Mouse (Mus musculus) liver, embryonic 12.5 days (tissue): ENCODE data around the gene Olfr610. TPM values are rescaled to one million over a fixed set of nuclear protein-coding genes. Genes with fewer than 3 reads are reported as not detected.
"Not testable (repeated sequence)": the region's sequence is repeated elsewhere in the genome, so short reads cannot be mapped to it uniquely, and the experiment has no call there.

Source experiments
- ATAC-seq: fragments of 200-750 bp; cut with Nextera tagmentation; 2 replicates; pipeline ENCODE4 v1.8.0; 2017; ENCODE audit warnings: moderate number of reproducible peaks, mild to moderate bottlenecking, moderate library complexity
- H3K27ac ChIP-seq: fragments of 300-500 bp; sonication (generic); 2 replicates; pipeline ENCODE4 v1.5.1; 2016; ENCODE audit warnings: mild to moderate bottlenecking
- H3K27me3 ChIP-seq: fragments of 300-500 bp; sonication (generic); replicated peaks from 2 replicates; pipeline ENCODE4 v1.6.1; 2016; ENCODE audit warnings: mild to moderate bottlenecking, moderate library complexity
- H3K36me3 ChIP-seq: fragments of 300-500 bp; sonication (generic); 2 replicates; pipeline ENCODE4 v1.6.1; 2016; ENCODE audit warnings: mild to moderate bottlenecking, moderate library complexity
- H3K4me1 ChIP-seq: fragments of 300-500 bp; sonication (generic); 2 replicates; pipeline ENCODE4 v1.6.1; 2016
- H3K4me2 ChIP-seq: fragments of 300-500 bp; sonication (generic); 2 replicates; pipeline ENCODE4 v1.6.1; 2016; ENCODE audit warnings: mild to moderate bottlenecking, moderate library complexity
- H3K4me3 ChIP-seq: fragments of 300-500 bp; sonication (generic); 2 replicates; pipeline ENCODE4 v1.5.1; 2016; ENCODE audit warnings: mild to moderate bottlenecking, moderate library complexity
- H3K9ac ChIP-seq: fragments of 300-500 bp; sonication (generic); 2 replicates; pipeline ENCODE4 v1.6.1; 2016; ENCODE audit warnings: mild to moderate bottlenecking, moderate library complexity
- H3K9me3 ChIP-seq: fragments of 300-500 bp; sonication (generic); replicated peaks from 2 replicates; pipeline ENCODE4 v1.6.1; 2016; ENCODE audit warnings: mild to moderate bottlenecking, moderate library complexity
- WGBS: fragments of 180-500 bp; shearing (Covaris S2); methylation state at CpG from one replicate; pipeline ENCODE4 v1.1.7; 2016; ENCODE audit not compliant: insufficient replicate concordance; 5-methylcytosine and 5-hydroxymethylcytosine counted together
- polyA plus RNA-seq: library from polyadenylated mRNA; unstranded; fragments of >200 nt; fragmentation: Nextera tagmentation; extraction: Ambion mirVana; gene quantifications from 2 replicates; pipeline ENCODE4 v1.2.1, GENCODE M21; 2016

The Olfr610 gene
- not detected in 2 replicates for polyA plus RNA-seq

GRCm38 (mm10) chr7:103512022-103512421, at the start of gene Olfr610:
Olfr610 (minus strand) TSS chr7:103512122.
- Histone ChIP-seq H3K4me2 (no peak within 1 kb of the TSS), H3K27ac (no peak within 1 kb of the TSS), H3K9ac (no peak within 1 kb of the TSS), H3K9me3 (no peaks in the 10 kb centered on the region), H3K36me3 (no peaks in the 10 kb centered on the region), H3K27me3 (no peaks in the 10 kb centered on the region), H3K4me3 (no peak within 1 kb of the TSS), H3K4me1 (no peaks in the 10 kb centered on the region)
- WGBS, result 54% methylated on average over 2 of the region's 2 CpGs
- ATAC-seq, result no peak

DNA sequence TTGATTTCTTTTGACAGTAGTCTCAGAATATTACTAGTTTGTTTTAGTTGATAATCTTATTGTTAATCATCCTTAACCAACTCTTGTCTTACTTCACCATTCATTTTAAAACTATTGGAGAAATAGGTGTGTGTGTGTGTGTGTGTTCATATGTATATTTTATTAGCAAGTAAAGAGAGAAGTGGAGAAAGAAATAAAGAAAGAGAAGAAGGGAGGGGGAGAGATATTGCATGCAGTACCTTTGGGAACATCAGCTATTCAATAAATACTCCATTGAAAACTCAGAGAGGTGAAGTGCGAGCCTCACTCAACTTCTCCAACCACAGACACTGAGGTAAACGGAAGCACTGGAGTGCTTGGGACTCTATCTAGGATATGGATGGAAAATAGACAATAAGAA, 43.9 kb upstream of the Olfr610 start, which contains the start of gene Olfr615:
Olfr615 (plus strand) TSS at position 301 of the 400 bp plus-strand sequence.
- Histone ChIP-seq H3K36me3 (no peaks in the 10 kb centered on the region), H3K27me3 (no peaks in the 10 kb centered on the region), H3K9ac (no peak within 1 kb of the TSS), H3K4me2 (no peak within 1 kb of the TSS), H3K9me3 (no peaks in the 10 kb centered on the region), H3K4me1 (no peaks in the 10 kb centered on the region), H3K4me3 (no peak within 1 kb of the TSS), H3K27ac (no peak within 1 kb of the TSS)
- no peak for ATAC-seq
- 41% methylated on average over 2 of the region's 2 CpGs for WGBS

GRCm38 (mm10) chr7:103547774-103548173, 35.9 kb upstream of the Olfr610 start, which contains the start of gene Olfr613:
Olfr613 (plus strand) TSS chr7:103548074.
- no peak for ATAC-seq
- Histone ChIP-seq H3K4me3 (no peak within 1 kb of the TSS), H3K27me3 (no peaks in the 10 kb centered on the region), H3K9ac (no peak within 1 kb of the TSS), H3K9me3 (no peaks in the 10 kb centered on the region), H3K4me1 (no peaks in the 10 kb centered on the region), H3K36me3 (no peaks in the 10 kb centered on the region), H3K27ac (no peak within 1 kb of the TSS), H3K4me2 (no peak within 1 kb of the TSS)
- 55% methylated on average over 2 of the region's 2 CpGs for WGBS

GRCm38 (mm10) chr7:103542617-103543016, 30.7 kb upstream of the Olfr610 start, which contains the start of gene Olfr612:
Olfr612 (minus strand) TSS chr7:103542717.
- not testable (repeated sequence) for H3K36me3 ChIP-seq, H3K4me3 ChIP-seq, H3K9me3 ChIP-seq, H3K4me1 ChIP-seq, H3K27ac ChIP-seq, H3K27me3 ChIP-seq, ATAC-seq, H3K9ac ChIP-seq, H3K4me2 ChIP-seq
- 58% methylated on average over 2 of the region's 2 CpGs for WGBS

GRCm38 (mm10) chr7:103520746-103521145, 8.8 kb upstream of the Olfr610 start, which contains the start of gene Olfr611:
Olfr611 (minus strand) TSS chr7:103520846.
- not testable (repeated sequence) for H3K27ac ChIP-seq, H3K4me2 ChIP-seq, H3K9me3 ChIP-seq, H3K9ac ChIP-seq, H3K4me3 ChIP-seq, ATAC-seq, H3K27me3 ChIP-seq, H3K4me1 ChIP-seq, H3K36me3 ChIP-seq
- WGBS, result 37% methylated on average over 1 of the region's 1 CpGs

DNA sequence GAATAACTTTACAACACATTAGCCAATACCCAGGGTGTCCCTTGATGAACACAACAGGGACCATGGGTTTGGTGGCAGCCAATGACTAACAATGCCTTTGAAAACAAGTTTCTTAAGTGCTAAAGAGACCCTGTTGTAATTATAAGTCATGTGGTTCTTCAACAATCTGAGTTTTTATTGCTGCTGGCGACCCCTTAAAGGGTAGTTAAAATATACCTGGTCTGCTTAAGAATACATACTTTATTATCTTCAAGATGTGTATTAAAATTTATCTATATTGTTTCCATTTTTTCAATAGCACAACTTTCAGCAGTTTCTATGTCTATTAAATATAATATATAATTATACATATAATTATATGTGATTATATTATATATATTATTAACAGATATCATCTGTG, 14.0 kb downstream of the Olfr610 start, which contains the start of gene Olfr609:
Olfr609 (minus strand) TSS at position 101 of the 400 bp plus-strand sequence.
- ATAC-seq, result no peak
- Histone ChIP-seq H3K27me3 (no peaks in the 10 kb centered on the region), H3K4me2 (no peak within 1 kb of the TSS), H3K27ac (no peak within 1 kb of the TSS), H3K9ac (no peak within 1 kb of the TSS), H3K36me3 (no peaks in the 10 kb centered on the region), H3K4me3 (no peak within 1 kb of the TSS), H3K9me3 (no peaks in the 10 kb centered on the region), H3K4me1 (no peaks in the 10 kb centered on the region)
- 56% methylated on average over 1 of the region's 1 CpGs for WGBS

- 77% methylated on average over 9 of the region's 9 CpGs for WGBS
- not testable (repeated sequence) for H3K4me3 ChIP-seq, H3K9ac ChIP-seq, H3K27ac ChIP-seq, ATAC-seq, H3K9me3 ChIP-seq, H3K36me3 ChIP-seq, H3K27me3 ChIP-seq, H3K4me1 ChIP-seq, H3K4me2 ChIP-seq
Measured at GRCm38 (mm10) chr7:103477106-103477505, 34.8 kb downstream of the Olfr610 start.

GRCm38 (mm10) chr7:103469577-103469976, 42.3 kb downstream of the Olfr610 start, which contains the start of gene Olfr608:
Olfr608 (plus strand) TSS chr7:103469877.
- Histone ChIP-seq H3K4me3 (no peak within 1 kb of the TSS), H3K27me3 (no peaks in the 10 kb centered on the region), H3K27ac (no peak within 1 kb of the TSS), H3K9me3 (no peaks in the 10 kb centered on the region), H3K36me3 (no peaks in the 10 kb centered on the region), H3K9ac (no peak within 1 kb of the TSS), H3K4me2 (no peak within 1 kb of the TSS), H3K4me1 (no peaks in the 10 kb centered on the region)
- ATAC-seq, result no peak

GRCm38 (mm10) chr7:103460590-103460989, 51.3 kb downstream of the Olfr610 start:
- H3K36me3 ChIP-seq, result no peaks in the 10 kb centered on the region
- no peak overlapping the region for H3K4me3 ChIP-seq
- H3K9ac ChIP-seq, result no peak overlapping the region
- no peaks in the 10 kb centered on the region for H3K4me1 ChIP-seq
- 81% methylated on average over 5 of the region's 5 CpGs for WGBS
- no peak for ATAC-seq
- H3K9me3 ChIP-seq, result no peaks in the 10 kb centered on the region
- no peak overlapping the region for H3K4me2 ChIP-seq
- H3K27me3 ChIP-seq, result no peaks in the 10 kb centered on the region
- no peak overlapping the region for H3K27ac ChIP-seq

Other genes with a start within 250 kb of the Olfr610 start
- gene Olfr596, start 206.5 kb downstream of the Olfr610 start, polyA plus RNA-seq, result not detected in 2 replicates
- gene Olfr597, start 195.8 kb downstream of the Olfr610 start, polyA plus RNA-seq, result not detected in 2 replicates
- not detected in 2 replicates for gene Olfr598, start 188.6 kb downstream of the Olfr610 start, polyA plus RNA-seq
- not detected in 2 replicates for gene Olfr599, start 176.2 kb downstream of the Olfr610 start, polyA plus RNA-seq
- gene Olfr600, start 162.5 kb downstream of the Olfr610 start, polyA plus RNA-seq, result not detected in 2 replicates
- not detected in 2 replicates for gene Olfr601, start 149.5 kb downstream of the Olfr610 start, polyA plus RNA-seq
- not detected in 2 replicates for gene Olfr603, start 125.9 kb downstream of the Olfr610 start, polyA plus RNA-seq
- gene Usp17lc, start 97.0 kb downstream of the Olfr610 start, polyA plus RNA-seq, result not detected in 2 replicates
- not detected in 2 replicates for gene Olfr605, start 66.7 kb downstream of the Olfr610 start, polyA plus RNA-seq
- not detected in 2 replicates for gene Olfr606, start 63.1 kb downstream of the Olfr610 start, polyA plus RNA-seq
- gene Olfr607, start 48.0 kb downstream of the Olfr610 start, polyA plus RNA-seq, result not detected in 2 replicates
- not detected in 2 replicates for gene Olfr608, start 42.2 kb downstream of the Olfr610 start, polyA plus RNA-seq
- gene Olfr609, start 14.1 kb downstream of the Olfr610 start, polyA plus RNA-seq, result not detected in 2 replicates
- gene Olfr611, start 8.7 kb upstream of the Olfr610 start, polyA plus RNA-seq, result not detected in 2 replicates
- gene Olfr612, start 30.6 kb upstream of the Olfr610 start, polyA plus RNA-seq, result not detected in 2 replicates
- gene Olfr613, start 36.0 kb upstream of the Olfr610 start, polyA plus RNA-seq, result not detected in 2 replicates
- gene Olfr615, start 44.0 kb upstream of the Olfr610 start, polyA plus RNA-seq, result not detected in 2 replicates
- gene Olfr616, start 57.0 kb upstream of the Olfr610 start, polyA plus RNA-seq, result not detected in 2 replicates
- not detected in 2 replicates for gene Olfr617, start 60.9 kb upstream of the Olfr610 start, polyA plus RNA-seq
- not detected in 2 replicates for gene Olfr618, start 78.0 kb upstream of the Olfr610 start, polyA plus RNA-seq
- gene Olfr619, start 88.5 kb upstream of the Olfr610 start, polyA plus RNA-seq, result not detected in 2 replicates
- gene Olfr620, start 100.4 kb upstream of the Olfr610 start, polyA plus RNA-seq, result not detected in 2 replicates
- gene Olfr622, start 130.6 kb upstream of the Olfr610 start, polyA plus RNA-seq, result not detected in 2 replicates
- not detected in 2 replicates for gene Olfr623, start 151.6 kb upstream of the Olfr610 start, polyA plus RNA-seq
- not detected in 2 replicates for gene Olfr624, start 159.1 kb upstream of the Olfr610 start, polyA plus RNA-seq
- not detected in 2 replicates for gene Olfr625-ps1, start 170.6 kb upstream of the Olfr610 start, polyA plus RNA-seq
- not detected in 2 replicates for gene Olfr243, start 202.5 kb upstream of the Olfr610 start, polyA plus RNA-seq
- gene Olfr628, start 218.3 kb upstream of the Olfr610 start, polyA plus RNA-seq, result not detected in 2 replicates
- 0.05 TPM in 1 of 2 replicates, not detected in the other for gene Olfr629, start 232.8 kb upstream of the Olfr610 start, polyA plus RNA-seq
- gene Olfr630, start 245.2 kb upstream of the Olfr610 start, polyA plus RNA-seq, result not detected in 2 replicates